Mouse (Mus musculus) midbrain, embryonic 15.5 days (tissue): ENCODE measurements around the gene Arhgef3. TPM values are rescaled to one million over a fixed set of nuclear protein-coding genes. Genes with fewer than 3 reads are reported as not detected.

ENCODE experiments used
- ATAC-seq: fragments of 200-750 bp; cut with Nextera tagmentation; replicated peaks from 2 replicates; pipeline ENCODE4 v1.8.0; 2017; ENCODE audit warnings: moderate TSS enrichment
- H3K27ac ChIP-seq: fragments of 300-500 bp; sonication (generic); 2 replicates; pipeline ENCODE4 v1.5.1; 2015; ENCODE audit warnings: mild to moderate bottlenecking, inconsistent platforms
- H3K27me3 ChIP-seq: fragments of 300-500 bp; sonication (generic); replicated peaks from 2 replicates; pipeline ENCODE4 v1.6.1; 2015; ENCODE audit warnings: inconsistent platforms
- H3K36me3 ChIP-seq: fragments of 300-500 bp; sonication (generic); replicated peaks from 2 replicates; pipeline ENCODE4 v1.6.1; 2015; ENCODE audit warnings: inconsistent platforms
- H3K4me1 ChIP-seq: fragments of 300-500 bp; sonication (generic); 2 replicates; pipeline ENCODE4 v1.6.1; 2015; ENCODE audit warnings: inconsistent platforms
- H3K4me2 ChIP-seq: fragments of 300-500 bp; sonication (generic); 2 replicates; pipeline ENCODE4 v1.6.1; 2015; ENCODE audit warnings: inconsistent platforms, mild to moderate bottlenecking, moderate library complexity
- H3K4me3 ChIP-seq: fragments of 300-500 bp; sonication (generic); 2 replicates; pipeline ENCODE4 v1.5.1; 2015; ENCODE audit warnings: mild to moderate bottlenecking, inconsistent platforms
- H3K9ac ChIP-seq: fragments of 300-500 bp; sonication (generic); 2 replicates; pipeline ENCODE4 v1.6.1; 2015; ENCODE audit warnings: mild to moderate bottlenecking, inconsistent platforms
- H3K9me3 ChIP-seq: fragments of 300-500 bp; sonication (generic); 2 replicates; pipeline ENCODE4 v1.6.1; 2016; ENCODE audit warnings: inconsistent platforms
- WGBS: fragments of 180-500 bp; shearing (Covaris S2); methylation state at CpG from one replicate; pipeline ENCODE4 v1.1.7; 2015; ENCODE audit warnings: mixed read lengths; 5-methylcytosine and 5-hydroxymethylcytosine counted together
- polyA plus RNA-seq: library from polyadenylated mRNA; unstranded; fragments of >200 nt; fragmentation: Nextera tagmentation; extraction: Ambion mirVana; gene quantifications from 2 replicates; pipeline ENCODE4 v1.2.1, GENCODE M21; 2015

The Arhgef3 gene
- polyA plus RNA-seq, 1 experiment from 2014 or later = 6.8 TPM

- no peaks in the 10 kb centered on the region for H3K36me3 ChIP-seq
- WGBS = 73% methylated on average over 2 of the region's 2 CpGs
- no peak overlapping the region for H3K4me2 ChIP-seq
- no peak overlapping the region for H3K9ac ChIP-seq
- H3K27me3 ChIP-seq = peaks cover 2% of the 10 kb centered on the region; the same call in 1 of the 2 replicates
- no peak overlapping the region for H3K27ac ChIP-seq
- no peak overlapping the region for H3K4me3 ChIP-seq
- H3K4me1 ChIP-seq = no peaks in the 10 kb centered on the region
- no peak for ATAC-seq
- no peaks in the 10 kb centered on the region for H3K9me3 ChIP-seq
Measured at GRCm38 (mm10) chr14:27342451-27342850, 227.8 kb downstream of the Arhgef3 start.

GRCm38 (mm10) chr14:27344250-27344990, 229.7 kb downstream of the Arhgef3 start:
- no peak overlapping the region for H3K27ac ChIP-seq
- 77% methylated on average over 4 of the region's 4 CpGs for WGBS
- no peak overlapping the region for H3K4me2 ChIP-seq
- H3K27me3 ChIP-seq = no peaks in the 10 kb centered on the region
- no peaks in the 10 kb centered on the region for H3K9me3 ChIP-seq
- no peaks in the 10 kb centered on the region for H3K4me1 ChIP-seq
- H3K4me3 ChIP-seq = no peak overlapping the region
- ATAC-seq = no peak
- H3K9ac ChIP-seq = no peak overlapping the region
- no peaks in the 10 kb centered on the region for H3K36me3 ChIP-seq

- H3K36me3 ChIP-seq = no peaks in the 10 kb centered on the region
- no peak overlapping the region for H3K27ac ChIP-seq
- WGBS = 90% methylated on average over 7 of the region's 7 CpGs
- H3K9me3 ChIP-seq = no peaks in the 10 kb centered on the region
- ATAC-seq = no peak
- H3K4me3 ChIP-seq = no peak overlapping the region
- no peak overlapping the region for H3K9ac ChIP-seq
- H3K4me2 ChIP-seq = no peak overlapping the region
- H3K4me1 ChIP-seq = no peaks in the 10 kb centered on the region
- H3K27me3 ChIP-seq = no peaks in the 10 kb centered on the region
Measured at GRCm38 (mm10) chr14:27345051-27345885, 230.6 kb downstream of the Arhgef3 start.

GRCm38 (mm10) chr14:27347224-27347623, 232.5 kb downstream of the Arhgef3 start:
- no peak overlapping the region for H3K4me3 ChIP-seq
- 49% methylated on average over 3 of the region's 3 CpGs for WGBS
- H3K27me3 ChIP-seq = no peaks in the 10 kb centered on the region
- no peaks in the 10 kb centered on the region for H3K36me3 ChIP-seq
- ATAC-seq = no peak
- H3K9ac ChIP-seq = no peak overlapping the region
- no peak overlapping the region for H3K4me2 ChIP-seq
- H3K4me1 ChIP-seq = no peaks in the 10 kb centered on the region
- H3K9me3 ChIP-seq = no peaks in the 10 kb centered on the region
- no peak overlapping the region for H3K27ac ChIP-seq

GRCm38 (mm10) chr14:27347666-27348065, 233.0 kb downstream of the Arhgef3 start:
- H3K9ac ChIP-seq = no peak overlapping the region
- no peak overlapping the region for H3K4me2 ChIP-seq
- WGBS = 68% methylated on average over 5 of the region's 5 CpGs
- H3K4me1 ChIP-seq = no peaks in the 10 kb centered on the region
- ATAC-seq = no peak
- H3K9me3 ChIP-seq = no peaks in the 10 kb centered on the region
- no peak overlapping the region for H3K4me3 ChIP-seq
- no peak overlapping the region for H3K27ac ChIP-seq
- H3K36me3 ChIP-seq = no peaks in the 10 kb centered on the region
- H3K27me3 ChIP-seq = no peaks in the 10 kb centered on the region

- no peak for ATAC-seq
- 95% methylated on average over 2 of the region's 2 CpGs for WGBS
- Histone ChIP-seq H3K36me3 (no peaks in the 10 kb centered on the region), H3K9me3 (no peaks in the 10 kb centered on the region), H3K27ac (no peak overlapping the region), H3K4me3 (no peak overlapping the region), H3K27me3 (no peaks in the 10 kb centered on the region), H3K9ac (no peak overlapping the region), H3K4me1 (no peaks in the 10 kb centered on the region), H3K4me2 (no peak overlapping the region)
Measured at GRCm38 (mm10) chr14:27348088-27348487, 233.4 kb downstream of the Arhgef3 start.

- Histone ChIP-seq H3K9me3 (no peaks in the 10 kb centered on the region), H3K9ac (no peak overlapping the region), H3K4me3 (no peak overlapping the region), H3K4me2 (no peak overlapping the region), H3K27me3 (no peaks in the 10 kb centered on the region), H3K36me3 (no peaks in the 10 kb centered on the region), H3K27ac (no peak overlapping the region), H3K4me1 (no peaks in the 10 kb centered on the region)
- 83% methylated on average over 4 of the region's 4 CpGs for WGBS
- ATAC-seq = no peak
Measured at GRCm38 (mm10) chr14:27348656-27349055, 234.0 kb downstream of the Arhgef3 start.

- no peaks in the 10 kb centered on the region for H3K27me3 ChIP-seq
- H3K27ac ChIP-seq = no peak overlapping the region
- H3K36me3 ChIP-seq = no peaks in the 10 kb centered on the region
- WGBS = 96% methylated on average over 3 of the region's 3 CpGs
- no peak overlapping the region for H3K4me3 ChIP-seq
- no peaks in the 10 kb centered on the region for H3K4me1 ChIP-seq
- H3K4me2 ChIP-seq = no peak overlapping the region
- no peak overlapping the region for H3K9ac ChIP-seq
- no peak for ATAC-seq
- H3K9me3 ChIP-seq = no peaks in the 10 kb centered on the region
Measured at GRCm38 (mm10) chr14:27349120-27349519, 234.4 kb downstream of the Arhgef3 start.

- no peak for ATAC-seq
- Histone ChIP-seq H3K9me3 (no peaks in the 10 kb centered on the region), H3K4me1 (no peaks in the 10 kb centered on the region), H3K4me2 (no peak overlapping the region), H3K4me3 (no peak overlapping the region), H3K9ac (no peak overlapping the region), H3K27me3 (no peaks in the 10 kb centered on the region), H3K27ac (no peak overlapping the region), H3K36me3 (no peaks in the 10 kb centered on the region)
- WGBS = 88% methylated on average over 17 of the region's 17 CpGs
Measured at GRCm38 (mm10) chr14:27349828-27350729, 235.4 kb downstream of the Arhgef3 start.

GRCm38 (mm10) chr14:27351051-27351475, 236.4 kb downstream of the Arhgef3 start:
- Histone ChIP-seq H3K4me1 (no peaks in the 10 kb centered on the region), H3K9me3 (no peaks in the 10 kb centered on the region), H3K4me3 (no peak overlapping the region), H3K27ac (no peak overlapping the region), H3K4me2 (no peak overlapping the region), H3K36me3 (no peaks in the 10 kb centered on the region), H3K27me3 (no peaks in the 10 kb centered on the region), H3K9ac (no peak overlapping the region)
- 85% methylated on average over 5 of the region's 5 CpGs for WGBS
- no peak for ATAC-seq

GRCm38 (mm10) chr14:27351476-27352079, 236.9 kb downstream of the Arhgef3 start:
- Histone ChIP-seq H3K9me3 (no peaks in the 10 kb centered on the region), H3K4me1 (no peaks in the 10 kb centered on the region), H3K4me3 (no peak overlapping the region), H3K9ac (no peak overlapping the region), H3K27me3 (no peaks in the 10 kb centered on the region), H3K27ac (no peak overlapping the region), H3K36me3 (no peaks in the 10 kb centered on the region), H3K4me2 (no peak overlapping the region)
- ATAC-seq = no peak
- WGBS = 84% methylated on average over 4 of the region's 4 CpGs

- no peak overlapping the region for H3K4me3 ChIP-seq
- WGBS = 84% methylated on average over 5 of the region's 5 CpGs
- H3K4me2 ChIP-seq = no peak overlapping the region
- H3K4me1 ChIP-seq = no peaks in the 10 kb centered on the region
- no peaks in the 10 kb centered on the region for H3K36me3 ChIP-seq
- H3K27ac ChIP-seq = no peak overlapping the region
- H3K9ac ChIP-seq = no peak overlapping the region
- H3K9me3 ChIP-seq = no peaks in the 10 kb centered on the region
- no peaks in the 10 kb centered on the region for H3K27me3 ChIP-seq
- no peak for ATAC-seq
Measured at GRCm38 (mm10) chr14:27352470-27352869, 237.8 kb downstream of the Arhgef3 start.
